Mouse (Mus musculus) heart, postnatal 25 days (tissue): ENCODE measurements around the gene Fhit. TPM values are rescaled to one million over a fixed set of nuclear protein-coding genes. Genes with fewer than 3 reads are reported as not detected.
"Not testable (repeated sequence)": the region's sequence is repeated elsewhere in the genome, so short reads cannot be mapped to it uniquely, and the experiment has no call there.

ENCODE experiments used
- DNase-seq: peaks from one replicate; pipeline ENCODE4 v3.0.0; 2022; ENCODE audit warnings: low spot score
- intact Hi-C: fragments of 180-260 bp; cut with DNase I; formaldehyde crosslinking; loops from one replicate; pipeline ENCODE4 v1.15.1; 2025
- total RNA-seq, 2 experiments: library from RNA; stranded (reverse); gene quantifications; 2 replicates each; pipeline ENCODE4 v1.2.3; 2021

Gene Fhit
- total RNA-seq, 2 experiments from 2014 or later = 2.9 to 4.0 TPM

GRCm38 (mm10) chr14:9832290-9832689 lies 1329.5 kb downstream of the Fhit start:
- intact Hi-C loops = no loop called here
- DNase-seq = no peak

- DNase-seq, intact Hi-C loops: not testable (repeated sequence)
These were observed 1333.1 kb downstream of the Fhit start for GRCm38 (mm10) chr14:9828699-9829240.

- no peak for DNase-seq
These were observed 1345.9 kb downstream of the Fhit start for GRCm38 (mm10) chr14:9815963-9816362.

GRCm38 (mm10) chr14:9811847-9812321 lies 1350.0 kb downstream of the Fhit start:
- intact Hi-C loops = no loop called here
- no peak for DNase-seq

More at GRCm38 (mm10) chr14:9815963-9816362, 1345.9 kb downstream of the Fhit start:
- intact Hi-C loops = no loop called here

GRCm38 (mm10) chr14:9811177-9811846 lies 1350.5 kb downstream of the Fhit start:
- intact Hi-C loops = no loop called here
- DNase-seq = no peak

GRCm38 (mm10) chr14:9793403-9793802 lies 1368.4 kb downstream of the Fhit start:
- no peak for DNase-seq
- intact Hi-C loops = no loop called here

- intact Hi-C loops = no loop called here
- no peak for DNase-seq
These were observed 1373.4 kb downstream of the Fhit start for GRCm38 (mm10) chr14:9788402-9788950.

- intact Hi-C loops = no loop called here
- no peak for DNase-seq
These were observed 1374.4 kb downstream of the Fhit start for GRCm38 (mm10) chr14:9787389-9787788.

- no peak for DNase-seq
- intact Hi-C loops = no loop called here
These were observed 1376.0 kb downstream of the Fhit start for GRCm38 (mm10) chr14:9785861-9786260.

- no peak for DNase-seq
- intact Hi-C loops = no loop called here
These were observed 1410.5 kb downstream of the Fhit start for GRCm38 (mm10) chr14:9751341-9751740.

GRCm38 (mm10) chr14:9748709-9749108 lies 1413.1 kb downstream of the Fhit start:
- intact Hi-C loops = no loop called here
- no peak for DNase-seq

GRCm38 (mm10) chr14:9721917-9722472 lies 1439.8 kb downstream of the Fhit start:
- DNase-seq = no peak
- intact Hi-C loops = no loop called here

- intact Hi-C loops = no loop called here
- no peak for DNase-seq
These were observed 1463.2 kb downstream of the Fhit start for GRCm38 (mm10) chr14:9698621-9699020.

GRCm38 (mm10) chr14:9697101-9697500 lies 1464.7 kb downstream of the Fhit start:
- intact Hi-C loops = no loop called here
- DNase-seq = no peak

- intact Hi-C loops = no loop called here
- no peak for DNase-seq
These were observed 1465.8 kb downstream of the Fhit start for GRCm38 (mm10) chr14:9696004-9696403.

- DNase-seq = no peak
- intact Hi-C loops = no loop called here
These were observed 1466.6 kb downstream of the Fhit start for GRCm38 (mm10) chr14:9695217-9695690.

GRCm38 (mm10) chr14:9688664-9689257 lies 1473.1 kb downstream of the Fhit start:
- DNase-seq = no peak
- intact Hi-C loops = no loop called here

- intact Hi-C loops = no loop called here
- no peak for DNase-seq
These were observed 1477.5 kb downstream of the Fhit start for GRCm38 (mm10) chr14:9684362-9684761.

- no peak for DNase-seq
- intact Hi-C loops = no loop called here
These were observed 1489.1 kb downstream of the Fhit start for GRCm38 (mm10) chr14:9672728-9673127.

- no peak for DNase-seq
- intact Hi-C loops = no loop called here
These were observed 1490.1 kb downstream of the Fhit start for GRCm38 (mm10) chr14:9671776-9672175.

- intact Hi-C loops = loop anchor here (5.0 kb wide), 1 partner anchor 42 kb away; no protein-coding TSS in a partner anchor
- no peak for DNase-seq
These were observed 1492.1 kb downstream of the Fhit start for GRCm38 (mm10) chr14:9669766-9670165.
